Mouse (Mus musculus) lung, adult 2 months (tissue): ENCODE measurements around the gene Gm37596.
"Not testable (repeated sequence)": the region's sequence is repeated elsewhere in the genome, so short reads cannot be mapped to it uniquely, and the experiment has no call there.

ENCODE experiments used
- CTCF ChIP-seq: fragments of 200-500 bp; IDR thresholded peaks from 2 replicates; pipeline ENCODE4 v1.5.1; 2011; ENCODE audit warnings: mild to moderate bottlenecking, low read length, control low read depth; ENCODE audit not compliant: insufficient read depth
- POLR2A ChIP-seq: fragments of 200-500 bp; IDR thresholded peaks from 2 replicates; pipeline ENCODE4 v1.6.1; 2011; ENCODE audit warnings: low read depth, mild to moderate bottlenecking, control low read depth, low read length, borderline replicate concordance; ENCODE audit errors: extremely low read depth

DNA sequence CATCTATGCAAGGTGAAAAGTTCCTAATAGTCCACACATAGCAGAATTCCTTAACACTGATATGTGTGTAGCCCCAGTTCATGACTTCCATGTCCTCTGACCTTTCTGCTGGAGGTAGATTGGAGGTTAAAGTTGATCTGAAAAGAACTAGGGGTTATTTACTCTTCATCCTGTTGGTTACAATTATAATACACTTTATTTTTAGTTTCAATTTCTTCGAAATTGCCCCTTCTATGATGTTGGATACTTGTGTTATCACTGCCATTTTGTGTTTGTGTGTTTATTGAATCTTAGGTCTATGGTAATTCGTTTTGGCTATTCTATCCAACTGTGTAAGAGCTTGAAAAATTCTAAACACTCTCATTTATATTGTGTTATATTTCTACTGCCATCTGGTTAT lies at the start of gene Gm37596:
- not testable (repeated sequence) for TF ChIP-seq CTCF, POLR2A
